Mouse (Mus musculus): ENCODE data around the gene Fam208a. TPM values are rescaled to one million over a fixed set of nuclear protein-coding genes. Genes with fewer than 3 reads are reported as not detected.

The Fam208a gene
- polyA plus RNA-seq, 1 experiment from 2014 or later = 11.5 TPM

Other genes with a start within 250 kb of the Fam208a start
- 12.3 and 14.0 TPM in 2 replicates for gene Ccdc66, start 79.6 kb downstream of the Fam208a start, polyA plus RNA-seq (2016; fragmentation: Nextera tagmentation; extraction: Ambion mirVana)
- 9.7 and 15.3 TPM in 2 replicates for gene Erc2, start 193.6 kb downstream of the Fam208a start, polyA plus RNA-seq (2016; fragmentation: Nextera tagmentation; extraction: Ambion mirVana)